Mouse (Mus musculus): ENCODE results near the gene Synrg.
A peak's percentile ranks its signal among the peaks of the same experiment; 100 is the strongest.

Synrg gene

DNA sequence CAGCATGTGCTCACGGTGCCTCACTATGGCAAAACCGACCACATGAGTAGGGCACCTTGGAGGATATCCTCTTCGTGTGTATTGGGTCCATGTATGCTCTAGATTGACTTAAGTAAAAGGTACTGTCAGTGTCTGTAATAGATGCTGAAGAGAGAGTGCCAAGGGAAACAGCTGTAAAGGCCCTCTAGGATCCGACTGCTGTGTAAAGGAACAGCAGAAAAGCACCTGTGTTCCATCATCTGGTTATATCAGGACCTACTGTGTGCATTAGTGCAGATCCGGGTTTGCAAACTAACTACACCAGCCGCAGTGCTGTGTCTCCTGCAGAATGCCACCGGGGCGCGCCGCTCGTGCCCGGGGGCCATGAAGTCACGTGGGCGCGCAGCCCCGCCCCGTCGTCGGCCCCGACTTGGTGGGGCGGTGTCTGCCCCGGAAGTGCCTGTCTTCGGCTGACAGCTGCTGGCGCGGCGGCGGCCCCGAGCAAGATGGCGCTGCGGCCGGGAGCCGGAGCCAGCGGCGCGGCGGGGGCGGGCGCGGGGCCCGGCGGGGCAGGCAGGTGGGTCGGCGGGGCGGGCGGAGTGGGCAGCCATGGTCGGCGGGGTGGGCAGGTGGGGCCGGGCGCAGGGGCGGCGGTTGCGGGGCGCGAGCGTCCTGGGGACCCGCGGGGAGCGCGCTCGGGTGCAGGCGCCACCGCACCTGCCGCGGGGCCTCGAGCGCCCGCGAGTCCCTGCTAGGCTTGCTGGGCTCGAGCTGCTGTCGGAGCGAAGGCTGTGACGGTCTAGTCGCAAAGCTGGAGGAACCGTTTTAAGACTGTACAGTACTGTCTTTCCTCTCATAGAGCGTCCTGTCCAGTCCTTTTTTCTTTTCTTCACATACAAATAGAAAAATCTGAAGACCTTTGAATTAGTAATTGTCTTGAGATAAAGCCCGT lies at the start of gene Synrg:
Gene Synrg, plus strand, starts transcription at position 438 of the 931 bp plus-strand sequence.
- no peak for TF ChIP-seq GATA4 (IDR thresholded peaks at IDR 0.05; ENCODE audit: insufficient replicate concordance, low read length)

DNA sequence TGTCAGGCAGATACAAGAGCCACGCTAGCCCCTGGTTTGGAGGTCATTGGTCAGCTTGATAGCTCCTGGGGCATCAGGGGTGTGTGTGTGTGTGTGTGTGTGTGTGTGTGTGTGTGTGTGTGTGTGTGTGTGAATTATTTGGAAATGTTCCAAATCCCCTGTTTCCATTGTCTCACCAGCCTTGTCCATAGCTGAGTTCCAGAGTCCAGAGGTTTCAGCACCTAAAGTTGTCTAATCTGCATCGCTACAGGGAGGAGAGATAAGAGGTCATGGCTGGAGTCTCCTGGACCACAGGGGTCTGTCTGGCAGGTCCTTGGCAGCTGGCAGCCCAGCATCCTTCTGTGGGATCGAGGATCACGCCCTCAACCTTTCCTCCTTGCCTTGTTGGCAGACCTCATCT lies 49.7 kb upstream of the Synrg start:
- no peak for TF ChIP-seq GATA4 (IDR thresholded peaks at IDR 0.05; ENCODE audit: insufficient replicate concordance, low read length)

DNA sequence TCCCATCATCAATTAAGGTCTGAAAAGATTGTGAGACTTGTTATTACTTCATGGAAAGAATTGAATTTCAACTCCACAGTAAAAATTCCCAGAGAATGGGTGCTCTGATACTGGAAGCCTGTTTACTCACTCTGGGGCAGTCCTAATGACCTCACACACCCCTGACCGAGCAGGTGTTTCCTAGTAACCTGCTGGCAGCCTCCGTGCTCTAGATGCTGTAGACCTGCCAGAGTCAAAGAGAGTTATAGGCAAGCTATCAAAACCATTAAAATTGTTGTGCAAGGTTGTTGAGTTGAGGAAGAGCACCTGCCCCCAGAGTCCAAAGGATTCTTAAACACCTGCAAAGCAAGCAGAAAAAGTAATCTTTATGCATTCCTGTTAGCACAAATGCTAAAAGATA lies 41.6 kb upstream of the Synrg start:
- no peak for TF ChIP-seq GATA4 (IDR thresholded peaks at IDR 0.05; ENCODE audit: insufficient replicate concordance, low read length)

DNA sequence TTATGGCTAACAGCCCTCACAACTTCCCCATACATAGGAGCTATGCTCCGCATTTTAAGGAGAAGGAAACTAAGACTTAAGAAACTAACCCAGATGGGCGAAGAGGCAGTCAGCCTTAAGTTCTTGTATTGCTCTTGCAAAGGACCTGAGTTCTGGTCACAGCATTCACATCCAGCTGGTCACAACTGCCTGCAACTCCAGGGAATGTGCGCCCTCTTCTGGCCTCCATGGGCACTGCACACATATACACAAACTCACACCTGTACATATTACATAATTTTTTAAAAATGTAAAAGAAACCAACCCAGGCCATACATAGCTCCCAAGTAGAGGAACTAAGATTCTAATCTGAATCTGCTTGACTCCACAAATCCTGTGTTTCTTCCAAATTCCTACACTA lies 37.1 kb upstream of the Synrg start:
- no peak for TF ChIP-seq GATA4 (IDR thresholded peaks at IDR 0.05; ENCODE audit: insufficient replicate concordance, low read length)

DNA sequence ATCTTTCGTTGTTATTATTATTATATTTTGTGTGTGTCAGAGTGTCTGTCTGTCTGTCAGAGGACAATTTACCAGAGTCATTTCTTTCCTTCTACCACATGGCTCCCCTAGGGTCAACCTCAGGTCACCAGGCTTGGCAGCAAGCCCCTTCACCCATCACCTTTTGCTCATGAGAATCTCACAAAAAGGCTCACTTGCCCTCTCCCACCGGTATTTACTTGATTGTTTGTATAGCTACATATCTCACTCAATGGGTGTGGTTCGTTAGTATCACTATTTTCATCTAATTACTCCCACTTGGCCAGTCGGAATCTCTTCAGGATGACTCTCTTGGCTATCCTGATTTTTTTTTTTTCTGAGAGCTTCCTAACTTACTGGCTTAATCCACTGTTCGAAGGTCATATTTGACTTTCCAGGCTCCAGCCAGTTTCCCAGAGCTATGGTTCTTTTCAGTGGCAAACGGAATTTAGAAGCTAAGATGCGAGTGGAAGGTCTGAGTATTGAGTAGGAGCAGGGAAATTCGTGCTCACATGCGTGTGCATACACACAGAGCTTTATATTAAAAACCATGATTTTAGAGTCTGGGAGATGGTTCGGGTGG lies 31.6 kb upstream of the Synrg start:
- no peak for TF ChIP-seq GATA4 (IDR thresholded peaks at IDR 0.05; ENCODE audit: insufficient replicate concordance, low read length)

DNA sequence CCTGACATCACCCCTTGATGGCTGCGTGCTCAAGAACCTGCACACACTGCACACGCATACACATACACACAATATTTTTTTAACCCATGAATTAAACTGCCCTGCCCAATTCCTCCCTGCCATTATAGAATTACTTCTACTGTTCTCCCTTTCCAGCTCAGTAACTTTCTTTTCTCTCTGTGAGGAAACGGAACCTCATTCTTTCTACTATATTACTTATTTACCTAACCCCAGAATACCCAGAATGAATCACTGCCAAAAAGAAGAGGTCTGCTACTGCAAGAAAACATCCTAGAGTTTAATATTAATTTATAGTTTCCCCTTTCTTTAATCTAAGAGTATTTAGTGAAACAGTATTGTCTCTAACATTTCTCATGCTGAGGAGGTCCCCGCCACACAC lies 30.9 kb upstream of the Synrg start:
- no peak for TF ChIP-seq GATA4 (IDR thresholded peaks at IDR 0.05; ENCODE audit: insufficient replicate concordance, low read length)

DNA sequence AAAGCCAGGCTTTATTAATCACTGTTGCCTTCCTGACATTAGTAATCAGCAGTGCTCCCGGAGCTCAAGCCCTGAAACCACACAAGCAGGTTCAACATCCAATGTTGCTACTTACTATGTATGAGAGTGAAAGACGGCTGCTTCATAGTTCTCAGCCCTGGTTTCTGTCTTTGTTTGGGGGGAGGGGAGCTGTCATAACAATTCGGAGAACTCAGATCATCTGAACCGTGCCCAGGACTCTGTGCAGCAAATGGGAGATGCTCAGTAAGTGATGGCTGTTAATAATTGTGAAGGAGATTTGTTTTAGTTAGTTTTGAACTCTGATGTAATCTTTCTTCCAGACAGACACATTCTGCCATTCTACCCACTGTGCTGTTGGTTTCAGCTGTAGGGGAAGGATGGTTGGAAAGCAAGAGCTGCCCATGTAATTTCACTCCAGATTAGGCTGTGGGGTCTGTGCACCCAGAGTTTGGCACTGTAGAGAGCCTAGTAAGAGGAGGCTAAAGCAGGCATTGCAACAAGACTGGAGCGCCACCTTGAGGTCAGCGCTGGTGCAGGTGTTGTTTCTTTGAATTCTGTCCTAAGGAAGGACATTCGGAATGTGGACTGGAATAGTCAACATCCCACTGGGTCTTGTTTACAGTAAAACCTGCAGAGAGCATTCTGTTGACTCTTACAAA lies 28.1 kb upstream of the Synrg start:
- TF ChIP-seq GATA4 (IDR thresholded peaks at IDR 0.05; ENCODE audit: insufficient replicate concordance, low read length): no peak

DNA sequence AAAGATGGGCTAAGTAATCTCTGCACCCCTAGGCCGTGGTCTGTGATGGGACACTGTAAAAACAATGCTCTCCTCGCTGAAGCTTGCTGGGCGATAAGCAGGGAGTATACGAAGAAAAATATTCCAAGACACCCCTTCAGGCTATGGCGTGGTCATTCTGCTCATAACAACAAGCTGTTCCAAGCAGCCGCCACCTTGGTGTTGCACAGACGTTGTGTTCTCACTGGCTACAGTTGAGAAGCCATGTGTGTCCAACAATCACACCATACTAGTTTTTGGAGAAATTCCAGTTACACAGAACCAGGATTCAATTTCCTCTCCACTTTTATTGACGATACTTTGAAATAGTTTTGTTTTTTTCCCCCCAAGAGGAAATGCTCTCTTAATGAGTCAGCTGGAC lies 25.7 kb upstream of the Synrg start:
- TF ChIP-seq GATA4 (IDR thresholded peaks at IDR 0.05; ENCODE audit: insufficient replicate concordance, low read length): no peak

DNA sequence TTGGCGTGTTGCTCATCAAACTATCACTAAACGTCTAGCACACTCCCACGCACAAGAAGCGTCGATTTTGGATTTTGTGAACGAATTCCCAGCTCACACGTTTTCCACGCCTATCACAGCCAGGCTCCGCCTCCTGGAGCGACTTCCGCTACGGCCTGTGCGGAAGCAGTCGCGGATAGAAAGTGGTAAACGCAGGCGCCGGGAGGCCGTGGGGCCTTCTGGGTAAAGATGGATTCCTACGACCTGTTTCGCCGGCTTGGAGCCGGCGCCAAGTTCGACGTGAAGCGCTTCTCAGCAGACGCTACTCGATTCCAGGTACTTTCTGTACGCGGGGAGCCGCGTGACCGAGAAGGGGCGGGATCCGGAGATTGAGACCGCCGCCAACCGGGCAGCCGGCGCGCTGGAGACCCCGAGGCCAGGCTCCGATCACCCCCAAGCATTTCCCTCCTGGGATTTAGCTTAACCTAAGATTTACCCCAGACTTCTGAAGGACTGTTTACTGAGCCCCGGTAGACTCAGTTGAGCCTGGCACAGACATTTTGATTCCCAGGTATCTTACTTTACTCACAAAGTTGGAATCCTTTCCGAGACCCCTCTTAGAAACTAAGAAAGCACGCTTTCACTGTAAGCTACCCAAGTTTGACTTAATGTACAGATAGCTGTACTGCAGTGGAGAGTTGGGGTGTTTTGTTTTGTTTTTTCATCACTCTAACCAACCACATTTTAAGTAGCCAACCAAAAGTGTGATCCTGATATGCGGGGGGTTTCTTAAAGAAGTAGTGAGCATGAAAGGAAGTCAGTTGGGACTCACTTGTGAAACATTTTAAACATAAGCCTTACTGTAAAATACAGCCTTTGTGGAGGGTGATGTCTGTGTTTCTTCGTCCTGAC lies 22.0 kb upstream of the Synrg start, which contains the start of gene Ddx52:
Gene Ddx52, plus strand, starts transcription at position 113 of the 891 bp plus-strand sequence.
- TF ChIP-seq GATA4 (IDR thresholded peaks at IDR 0.05; ENCODE audit: insufficient replicate concordance, low read length): peak; percentile 45; the same call in 1 of the 2 replicates

DNA sequence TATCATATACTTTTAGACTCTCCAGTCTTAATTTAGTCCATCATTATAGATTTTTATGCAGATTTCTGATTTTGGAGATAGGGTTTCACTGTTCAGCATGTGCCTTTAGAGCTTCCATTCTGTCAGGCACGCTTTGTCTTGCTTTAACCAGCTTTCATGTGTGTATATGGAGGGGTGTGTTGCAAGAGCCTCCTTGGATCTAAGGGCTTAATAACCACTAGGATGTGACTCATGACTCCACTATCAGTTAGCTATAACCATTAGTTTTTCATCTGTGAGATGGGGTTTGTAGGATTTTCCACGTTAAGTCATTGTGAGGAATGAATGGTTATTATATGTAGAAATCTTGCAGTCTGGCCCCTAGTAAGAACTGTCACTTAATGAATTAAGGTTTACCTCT lies 7.4 kb upstream of the Synrg start:
- TF ChIP-seq GATA4 (IDR thresholded peaks at IDR 0.05; ENCODE audit: insufficient replicate concordance, low read length): no peak

DNA sequence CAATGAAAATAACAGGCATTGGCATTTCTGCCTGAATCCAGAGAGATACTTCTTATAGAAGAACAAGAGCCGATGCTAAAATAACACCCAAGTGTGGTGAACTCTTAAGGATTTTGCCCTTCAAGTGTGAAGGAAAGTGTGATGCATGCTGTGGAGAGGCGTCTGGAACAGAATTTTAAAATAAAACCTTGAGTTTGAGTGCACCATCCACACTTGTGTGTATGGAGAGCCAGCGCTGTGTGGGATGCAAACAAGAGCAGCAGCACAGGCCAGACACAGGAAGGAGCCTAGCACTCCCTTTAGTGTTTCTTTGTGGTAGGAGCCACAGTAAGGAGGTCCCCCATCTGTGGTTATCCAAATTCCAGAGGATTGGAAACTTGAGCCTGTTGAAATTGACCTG lies 2.2 kb upstream of the Synrg start:
- no peak for TF ChIP-seq GATA4 (IDR thresholded peaks at IDR 0.05; ENCODE audit: insufficient replicate concordance, low read length)

DNA sequence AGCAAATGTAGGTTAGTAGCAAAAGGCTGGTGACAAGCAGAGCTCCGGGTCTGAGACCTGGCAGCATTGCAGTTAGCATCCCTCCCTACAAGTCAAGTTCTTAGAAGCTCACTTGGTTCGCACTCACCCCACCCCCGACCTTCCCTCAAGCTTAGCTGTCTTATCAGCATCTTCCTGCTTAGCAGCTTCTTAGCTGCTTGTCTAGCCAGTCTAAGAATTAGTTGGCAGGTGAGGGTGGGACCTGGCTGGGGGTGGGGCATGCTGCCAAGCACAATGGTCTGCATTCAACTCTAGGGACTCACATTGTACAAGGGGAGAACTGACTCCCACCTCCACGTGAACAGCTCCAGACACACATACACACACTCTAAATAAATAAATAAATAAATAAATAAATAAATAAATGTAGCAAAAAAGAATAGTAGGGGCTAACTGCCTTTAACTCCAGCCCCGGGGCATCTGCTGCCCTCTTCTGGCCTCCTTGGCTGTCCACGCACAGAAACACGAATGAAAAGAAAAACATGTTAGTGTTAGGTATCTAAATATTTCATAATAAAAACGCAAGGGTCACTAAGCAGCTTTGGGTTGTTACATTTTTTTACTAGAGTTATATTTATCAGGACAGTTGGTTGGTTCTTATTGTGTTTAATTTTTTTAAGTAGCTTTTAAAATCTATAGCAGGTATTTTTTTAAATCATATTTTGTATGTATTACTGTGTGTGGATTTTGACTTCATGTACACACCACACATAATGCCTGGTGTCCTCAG lies 3.4 kb downstream of the Synrg start:
- TF ChIP-seq GATA4 (IDR thresholded peaks at IDR 0.05; ENCODE audit: insufficient replicate concordance, low read length): no peak

DNA sequence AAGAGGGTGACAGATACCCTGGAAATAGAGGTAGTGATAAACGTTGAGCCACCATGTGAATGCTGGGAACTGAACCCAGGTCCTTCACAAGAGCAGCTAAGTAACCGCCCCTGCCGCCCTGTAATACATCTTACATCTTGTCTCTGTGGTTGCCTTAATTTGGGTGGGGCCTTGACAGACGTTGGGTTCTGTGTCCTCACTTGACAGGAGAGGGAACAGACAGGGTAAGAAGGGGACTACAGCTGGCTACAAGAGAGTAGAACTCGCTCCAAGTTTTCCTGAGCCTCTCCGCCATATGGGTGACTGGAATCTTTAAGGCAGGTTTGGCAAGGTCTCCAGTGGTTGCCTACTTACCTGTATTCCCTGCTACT lies 4.0 kb downstream of the Synrg start:
- TF ChIP-seq GATA4 (IDR thresholded peaks at IDR 0.05; ENCODE audit: insufficient replicate concordance, low read length): no peak

DNA sequence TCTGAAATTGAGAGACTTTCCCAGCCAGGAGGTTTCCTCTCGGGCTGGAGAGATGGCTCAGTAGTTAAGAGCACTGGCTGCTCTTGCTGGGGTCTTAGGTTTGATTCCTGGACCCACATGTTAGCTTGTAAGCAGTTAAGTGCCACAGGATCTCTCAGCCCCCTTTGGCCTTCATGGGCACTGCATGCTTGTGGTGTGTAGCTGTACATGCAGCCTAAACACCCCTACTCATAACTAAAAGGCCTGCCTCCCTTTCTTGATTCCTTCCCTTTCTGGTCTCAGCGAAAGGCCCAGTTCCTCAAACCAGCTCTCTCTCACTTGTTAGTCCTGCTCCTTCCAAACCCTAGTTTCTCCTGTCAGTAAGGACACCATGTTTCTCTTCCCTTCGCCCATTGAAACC lies 4.8 kb downstream of the Synrg start:
- TF ChIP-seq GATA4 (IDR thresholded peaks at IDR 0.05; ENCODE audit: insufficient replicate concordance, low read length): no peak
